Mouse (Mus musculus): ENCODE data around the gene Arhgef28.

The Arhgef28 gene

GRCm38 (mm10) chr13:97926371-97926770 lies 279.9 kb downstream of the Arhgef28 start:
- DNase-seq (ENCODE audit: extremely low spot score, low read depth, low spot score), result no peak

- DNase-seq (ENCODE audit: extremely low spot score, low read depth, low spot score), result no peak
Measured at GRCm38 (mm10) chr13:97923009-97923408, 283.2 kb downstream of the Arhgef28 start.

GRCm38 (mm10) chr13:97919590-97919989 lies 286.6 kb downstream of the Arhgef28 start:
- no peak for DNase-seq (ENCODE audit: extremely low spot score, low read depth, low spot score)

GRCm38 (mm10) chr13:97918117-97918900 lies 287.9 kb downstream of the Arhgef28 start:
- DNase-seq (ENCODE audit: extremely low spot score, low read depth, low spot score), result no peak

- DNase-seq (ENCODE audit: extremely low spot score, low read depth, low spot score), result no peak
Measured at GRCm38 (mm10) chr13:97911013-97911412, 295.2 kb downstream of the Arhgef28 start.

GRCm38 (mm10) chr13:97902821-97903220 lies 303.4 kb downstream of the Arhgef28 start:
- DNase-seq (ENCODE audit: extremely low spot score, low read depth, low spot score), result no peak

GRCm38 (mm10) chr13:97900380-97900758 lies 305.9 kb downstream of the Arhgef28 start:
- DNase-seq (ENCODE audit: extremely low spot score, low read depth, low spot score), result no peak

- no peak for DNase-seq (ENCODE audit: extremely low spot score, low read depth, low spot score)
Measured at GRCm38 (mm10) chr13:97899604-97900379, 306.4 kb downstream of the Arhgef28 start.

- DNase-seq (ENCODE audit: extremely low spot score, low read depth, low spot score), result no peak
Measured at GRCm38 (mm10) chr13:97898590-97898989, 307.6 kb downstream of the Arhgef28 start.

GRCm38 (mm10) chr13:97893031-97893825 lies 313.0 kb downstream of the Arhgef28 start:
- DNase-seq (ENCODE audit: extremely low spot score, low read depth, low spot score), result no peak

- DNase-seq (ENCODE audit: extremely low spot score, low read depth, low spot score), result no peak
Measured at GRCm38 (mm10) chr13:97892089-97892884, 314.0 kb downstream of the Arhgef28 start.

- DNase-seq (ENCODE audit: extremely low spot score, low read depth, low spot score), result no peak
Measured at GRCm38 (mm10) chr13:97888046-97888445, 318.2 kb downstream of the Arhgef28 start.

GRCm38 (mm10) chr13:97887558-97887957 lies 318.7 kb downstream of the Arhgef28 start:
- DNase-seq (ENCODE audit: extremely low spot score, low read depth, low spot score), result peak; percentile 60

GRCm38 (mm10) chr13:97883629-97884028 lies 322.6 kb downstream of the Arhgef28 start:
- DNase-seq (ENCODE audit: extremely low spot score, low read depth, low spot score), result no peak

- no peak for DNase-seq (ENCODE audit: extremely low spot score, low read depth, low spot score)
Measured at GRCm38 (mm10) chr13:97876450-97876849, 329.8 kb downstream of the Arhgef28 start.

GRCm38 (mm10) chr13:97876031-97876430 lies 330.2 kb downstream of the Arhgef28 start:
- DNase-seq (ENCODE audit: extremely low spot score, low read depth, low spot score), result no peak

- no peak for DNase-seq (ENCODE audit: extremely low spot score, low read depth, low spot score)
Measured at GRCm38 (mm10) chr13:97869428-97869827, 336.8 kb downstream of the Arhgef28 start.

- DNase-seq (ENCODE audit: extremely low spot score, low read depth, low spot score), result no peak
Measured at GRCm38 (mm10) chr13:97867322-97867962, 338.8 kb downstream of the Arhgef28 start.

- DNase-seq (ENCODE audit: extremely low spot score, low read depth, low spot score), result no peak
Measured at GRCm38 (mm10) chr13:97859071-97859470, 347.2 kb downstream of the Arhgef28 start.

GRCm38 (mm10) chr13:97857860-97858259 lies 348.4 kb downstream of the Arhgef28 start:
- DNase-seq (ENCODE audit: extremely low spot score, low read depth, low spot score), result no peak
